Mouse (Mus musculus) splenic B cell, adult 2 months (primary cell): ENCODE data around the gene Thegl.
"Not testable (repeated sequence)": the region's sequence is repeated elsewhere in the genome, so short reads cannot be mapped to it uniquely, and the experiment has no call there.

Experiments
- DNase-seq: peaks from one replicate; pipeline ENCODE4 v3.0.0-alpha.2; 2011; ENCODE audit warnings: low read depth, low spot score
- H3K27me3 ChIP-seq: 2 replicates; pipeline ENCODE4 v1.6.1; 2012; ENCODE audit warnings: mild to moderate bottlenecking, low read length, moderate library complexity, mixed read lengths; ENCODE audit not compliant: control insufficient read depth, poor library complexity, insufficient read depth, severe bottlenecking
- H3K36me3 ChIP-seq: 2 replicates; pipeline ENCODE4 v1.6.1; 2012; ENCODE audit warnings: mild to moderate bottlenecking, low read length, moderate library complexity, mixed read lengths; ENCODE audit not compliant: control insufficient read depth, poor library complexity, insufficient read depth, severe bottlenecking

Gene Thegl

DNA sequence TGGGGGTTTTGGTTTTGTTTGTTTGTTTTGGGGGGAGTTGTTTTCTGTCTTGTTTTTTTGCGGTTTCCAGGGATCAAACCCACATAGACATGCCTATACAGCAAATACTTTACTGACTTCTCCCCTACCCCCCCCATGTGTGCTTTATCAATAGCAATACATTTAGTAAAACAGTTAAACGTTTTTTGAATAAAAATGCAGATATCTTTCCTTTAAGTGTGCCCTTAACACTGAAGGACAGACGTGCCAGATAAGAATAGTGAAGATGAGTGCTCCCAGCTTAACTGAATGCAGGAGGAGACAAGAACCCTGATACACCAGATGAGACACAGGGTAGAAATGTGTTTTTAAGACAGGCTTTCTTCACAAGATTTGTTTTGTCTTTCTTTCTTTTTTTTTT is 4.7 kb upstream of the Thegl start:
- no peak for DNase-seq
- H3K27me3 ChIP-seq: no peaks in the 10 kb centered on the region
- H3K36me3 ChIP-seq: no peaks in the 10 kb centered on the region

DNA sequence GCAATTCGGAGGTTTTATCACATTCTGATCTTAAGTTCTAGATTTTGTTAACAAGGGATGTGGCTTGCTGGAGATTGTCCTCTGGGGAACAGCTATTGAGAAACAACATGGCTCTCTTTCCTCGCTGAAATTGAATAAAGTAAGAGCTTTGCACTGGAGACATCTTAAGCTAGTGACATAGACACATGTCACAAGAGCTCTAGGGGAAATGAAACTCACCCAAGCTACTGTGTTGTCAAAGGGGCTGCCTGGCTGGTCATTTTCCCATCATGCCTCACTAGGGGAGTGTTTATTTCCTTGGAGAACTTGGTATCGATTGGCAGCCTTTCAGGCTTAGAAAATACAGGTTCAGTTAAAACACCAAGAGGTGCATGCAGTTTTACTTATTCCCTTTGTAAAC is 2.7 kb upstream of the Thegl start:
- no peaks in the 10 kb centered on the region for H3K36me3 ChIP-seq
- peak; percentile 65 for DNase-seq
- no peaks in the 10 kb centered on the region for H3K27me3 ChIP-seq

DNA sequence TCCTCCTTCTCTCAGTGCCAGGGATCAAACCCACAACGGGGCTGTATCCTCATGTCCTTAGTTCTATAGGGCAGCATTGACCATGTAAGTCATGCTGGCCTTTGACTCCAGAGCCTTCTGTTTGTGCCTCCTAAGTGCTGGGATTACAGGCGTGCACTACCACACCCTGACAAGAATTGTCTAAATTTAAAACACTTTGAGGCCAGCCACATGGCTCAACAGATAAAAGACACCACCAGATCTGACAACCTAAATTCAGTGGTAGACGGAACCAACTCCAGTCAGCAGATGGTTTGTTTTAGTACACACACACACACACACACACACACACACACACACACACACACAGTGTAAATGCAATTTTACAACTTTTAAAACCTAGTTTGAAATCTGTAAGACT is 12.2 kb downstream of the Thegl start:
- no peak for DNase-seq
- no peaks in the 10 kb centered on the region for H3K27me3 ChIP-seq
- H3K36me3 ChIP-seq: no peaks in the 10 kb centered on the region

DNA sequence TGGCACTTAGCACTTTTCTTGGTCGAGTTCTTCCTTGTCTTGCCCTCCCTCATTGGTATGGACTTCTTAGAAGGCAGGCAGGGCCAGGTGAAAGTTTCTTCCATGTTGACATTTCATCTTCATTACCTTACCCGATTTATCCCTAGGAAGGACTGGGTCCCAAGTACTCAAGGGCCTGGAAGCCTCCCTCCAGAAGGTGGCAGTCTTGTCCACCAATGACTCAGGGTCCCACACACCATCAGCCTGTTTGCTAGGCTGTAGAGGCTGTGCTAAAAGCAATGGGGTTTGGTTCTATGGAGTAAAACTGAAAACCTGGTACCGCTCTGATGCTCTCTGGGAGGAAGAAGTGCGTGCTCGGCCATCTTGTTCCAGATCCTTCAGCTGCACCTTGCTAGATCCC is 13.9 kb downstream of the Thegl start:
- H3K27me3 ChIP-seq: no peaks in the 10 kb centered on the region
- DNase-seq: peak; percentile 64
- no peaks in the 10 kb centered on the region for H3K36me3 ChIP-seq

GRCm38 (mm10) chr5:77035101-77035500 is 19.3 kb downstream of the Thegl start:
- DNase-seq, H3K36me3 ChIP-seq, H3K27me3 ChIP-seq: not testable (repeated sequence)

- H3K27me3 ChIP-seq: no peaks in the 10 kb centered on the region
- H3K36me3 ChIP-seq: no peaks in the 10 kb centered on the region
- DNase-seq: no peak
These were observed 22.6 kb downstream of the Thegl start for GRCm38 (mm10) chr5:77038451-77038850.

DNA sequence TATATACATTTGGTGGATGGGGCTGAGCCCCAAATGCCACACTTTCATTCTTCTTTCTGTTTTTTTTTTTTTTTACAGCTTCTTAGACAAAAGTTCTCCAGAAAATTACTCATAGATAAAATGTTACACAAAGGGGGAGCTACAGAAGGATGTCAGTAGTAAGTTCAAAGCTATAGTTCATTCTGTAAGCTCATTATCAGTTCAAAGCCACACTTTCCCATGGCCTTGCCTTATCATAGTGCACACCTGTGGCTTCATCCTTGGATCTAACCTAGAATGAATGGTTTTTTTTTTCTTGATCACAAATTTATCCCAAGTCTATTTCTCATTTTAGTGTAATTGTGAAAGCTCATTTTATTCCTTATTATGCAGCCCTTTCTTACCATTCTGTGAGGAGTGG is 23.6 kb downstream of the Thegl start:
- H3K36me3 ChIP-seq: no peaks in the 10 kb centered on the region
- no peaks in the 10 kb centered on the region for H3K27me3 ChIP-seq
- DNase-seq: no peak

GRCm38 (mm10) chr5:77044362-77044761 is 28.5 kb downstream of the Thegl start:
- H3K27me3 ChIP-seq: no peaks in the 10 kb centered on the region
- DNase-seq: no peak
- no peaks in the 10 kb centered on the region for H3K36me3 ChIP-seq

DNA sequence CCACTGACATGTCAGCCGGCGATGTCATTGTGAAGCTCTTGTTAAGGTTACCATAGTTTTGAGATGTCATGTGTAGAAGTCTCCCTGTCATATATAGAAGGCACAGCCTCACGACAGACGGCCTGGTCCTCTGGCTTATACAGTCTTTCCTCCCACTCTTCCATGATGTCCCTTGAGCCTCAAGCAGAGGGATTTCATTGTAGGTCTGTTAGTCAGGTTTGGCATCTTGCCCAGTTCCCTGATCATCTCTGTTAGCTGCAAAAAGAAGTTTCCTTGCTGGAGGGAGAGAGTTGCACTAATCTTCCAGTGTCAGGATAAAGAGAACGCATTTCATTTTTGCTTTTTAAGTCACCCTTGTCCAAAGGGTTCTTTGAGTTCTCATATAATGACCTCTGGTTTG is 36.8 kb downstream of the Thegl start:
- no peak for DNase-seq

DNA sequence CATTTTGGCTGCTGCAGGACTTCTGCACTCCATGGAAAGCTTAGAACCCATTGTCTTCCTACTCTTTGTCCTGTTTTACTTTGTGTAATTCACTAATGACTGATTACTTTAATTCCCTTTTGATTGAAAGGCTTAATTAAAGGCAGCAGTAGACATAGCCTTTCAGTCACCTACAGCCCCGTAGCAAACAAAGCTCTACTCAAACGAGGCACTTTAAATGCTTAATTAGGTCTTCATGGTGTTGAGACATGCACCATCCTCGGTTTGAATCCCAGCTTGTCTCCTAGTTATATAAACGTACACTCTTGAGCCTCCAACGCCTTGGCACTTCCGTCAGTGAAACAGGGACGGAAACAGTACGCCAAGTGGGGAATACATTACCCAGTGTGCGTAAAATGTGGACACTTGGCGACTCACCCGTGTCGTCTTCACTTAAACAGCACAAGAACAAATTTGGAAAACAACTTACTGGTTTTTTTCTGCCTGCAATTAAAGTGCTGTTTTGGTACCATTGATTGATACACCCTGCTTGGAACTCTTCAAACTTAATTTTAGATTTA is 41.1 kb downstream of the Thegl start:
- H3K27me3 ChIP-seq: no peaks in the 10 kb centered on the region
- no peaks in the 10 kb centered on the region for H3K36me3 ChIP-seq
- no peak for DNase-seq

More for the DNA sequence above, 36.8 kb downstream of the Thegl start:
- Histone ChIP-seq H3K27me3 (no peaks in the 10 kb centered on the region), H3K36me3 (no peaks in the 10 kb centered on the region)

DNA sequence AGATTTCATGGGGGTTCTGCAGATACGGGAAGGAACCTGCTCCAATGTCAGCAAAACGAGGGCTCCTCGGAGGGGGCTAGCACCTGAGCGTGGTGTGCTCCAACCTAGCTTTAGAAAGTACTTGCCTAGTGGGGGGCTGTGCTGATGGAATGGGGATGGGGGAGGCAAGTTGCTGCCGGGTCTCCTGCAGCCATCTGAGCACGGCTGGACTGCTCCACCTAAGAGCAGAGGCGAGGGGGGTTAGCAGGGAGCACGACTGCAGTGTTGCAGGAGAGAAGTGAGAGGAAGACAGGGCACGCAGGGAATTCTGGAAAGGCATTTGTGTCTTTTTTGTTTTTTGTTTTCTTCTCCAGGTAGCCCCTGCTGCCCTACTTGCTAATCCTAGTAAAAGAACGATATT is 44.5 kb downstream of the Thegl start:
- Histone ChIP-seq H3K27me3 (no peaks in the 10 kb centered on the region), H3K36me3 (no peaks in the 10 kb centered on the region)
- no peak for DNase-seq

GRCm38 (mm10) chr5:77061372-77062038 is 45.7 kb downstream of the Thegl start:
- peak; percentile 63 for DNase-seq
- Histone ChIP-seq H3K36me3 (no peaks in the 10 kb centered on the region), H3K27me3 (no peaks in the 10 kb centered on the region)

GRCm38 (mm10) chr5:77067321-77067720 is 51.5 kb downstream of the Thegl start:
- no peak for DNase-seq
- no peaks in the 10 kb centered on the region for H3K36me3 ChIP-seq
- H3K27me3 ChIP-seq: no peaks in the 10 kb centered on the region

GRCm38 (mm10) chr5:77070987-77071386 is 55.2 kb downstream of the Thegl start:
- DNase-seq: no peak
- Histone ChIP-seq H3K27me3 (no peaks in the 10 kb centered on the region), H3K36me3 (no peaks in the 10 kb centered on the region)

GRCm38 (mm10) chr5:77071626-77072025 is 55.8 kb downstream of the Thegl start:
- Histone ChIP-seq H3K36me3 (no peaks in the 10 kb centered on the region), H3K27me3 (no peaks in the 10 kb centered on the region)
- no peak for DNase-seq

DNA sequence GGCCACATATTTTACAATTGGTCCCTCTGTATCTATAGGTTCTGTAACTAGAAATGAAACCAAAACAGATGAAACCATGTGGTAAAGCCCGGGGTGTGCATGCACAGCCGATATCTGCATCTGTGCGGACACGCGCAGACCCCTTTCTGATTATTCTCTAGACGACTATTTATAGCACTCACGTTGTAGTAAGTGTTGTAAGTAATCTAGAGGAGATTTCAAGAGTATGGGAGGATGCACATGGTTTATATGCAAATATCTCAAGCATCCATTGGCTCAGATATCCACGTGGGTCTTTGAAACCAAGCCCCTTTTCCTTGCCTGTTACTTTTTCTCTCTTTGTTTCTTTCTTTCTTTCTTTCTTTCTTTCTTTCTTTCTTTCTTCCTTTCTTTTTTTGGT is 58.0 kb downstream of the Thegl start:
- Histone ChIP-seq H3K36me3 (no peaks in the 10 kb centered on the region), H3K27me3 (no peaks in the 10 kb centered on the region)
- DNase-seq: no peak
